Mouse (Mus musculus): ENCODE measurements around the gene Alb. TPM values are rescaled to one million over a fixed set of nuclear protein-coding genes. Genes with fewer than 3 reads are reported as not detected.

The Alb gene
- polyA plus RNA-seq, 1 experiment from 2014 or later, result 23.6 TPM

DNA sequence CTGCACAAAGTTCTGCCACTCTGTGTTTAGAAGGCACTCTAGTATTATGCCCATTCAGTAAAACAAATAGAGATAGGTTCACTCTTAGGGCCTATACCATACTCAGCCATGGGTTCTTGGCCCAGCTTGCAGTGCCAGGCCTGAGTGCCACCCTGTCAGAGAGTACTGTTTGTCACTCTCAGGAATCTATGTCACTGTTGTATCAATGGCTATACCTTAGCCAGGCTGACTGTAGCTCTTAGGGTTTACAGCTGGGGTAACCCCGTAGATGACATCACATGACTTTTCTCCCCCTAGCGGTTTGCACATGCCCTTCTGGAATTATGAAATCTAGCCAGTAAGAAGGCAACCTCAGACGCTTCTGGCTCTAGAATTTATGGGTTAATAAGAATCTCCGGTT is 33.6 kb downstream of the Alb start:
- Histone ChIP-seq H3K9ac (ENCODE audit: low read length) (no peak overlapping the region), H3K9me3 (ENCODE audit: control insufficient read depth, low read length) (no peaks in the 10 kb centered on the region), H3K4me2 (replicated peaks; ENCODE audit: low read depth) (no peak overlapping the region), H3K27me3 (ENCODE audit: control insufficient read depth, insufficient read depth, low read length) (no peaks in the 10 kb centered on the region), H3K36me3 (ENCODE audit: control insufficient read depth, insufficient read depth, low read length) (no peaks in the 10 kb centered on the region), H3K4me1 (replicated peaks; ENCODE audit: control insufficient read depth, insufficient read depth) (no peaks in the 10 kb centered on the region), H3K27ac (replicated peaks) (no peak overlapping the region), H3K4me3 (ENCODE audit: low read depth, low read length) (no peak overlapping the region)
- DNase-seq (ENCODE audit: low spot score), result no peak
- TF ChIP-seq EP300 (optimal IDR thresholded peaks at IDR 0.05) (no peak), CTCF (IDR thresholded peaks at IDR 0.05; ENCODE audit: low read depth) (no peak)
- no peak for ATAC-seq (ENCODE audit: low FRiP score, low TSS enrichment)
- 89% methylated on average over 4 of the region's 4 CpGs for WGBS

DNA sequence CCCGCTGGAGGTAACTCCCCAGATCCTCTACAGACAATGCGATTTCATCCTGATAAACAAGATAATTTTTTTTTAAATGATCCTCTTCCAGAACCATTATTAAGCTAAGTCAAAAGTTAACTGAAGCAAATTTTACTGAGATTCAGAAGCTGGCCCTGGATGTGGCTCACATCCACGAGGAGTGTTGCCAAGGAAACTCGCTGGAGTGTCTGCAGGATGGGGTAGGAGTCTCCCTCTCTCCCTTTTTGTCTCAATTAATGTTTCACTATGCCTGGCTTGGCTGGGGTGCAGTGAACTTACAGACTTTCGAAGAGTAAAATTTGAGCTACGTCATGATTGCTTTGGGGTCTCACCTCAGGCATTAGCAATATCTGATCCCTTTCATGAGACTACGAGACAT is 38.8 kb downstream of the Alb start:
- Histone ChIP-seq H3K36me3 (ENCODE audit: control insufficient read depth, insufficient read depth, low read length) (no peaks in the 10 kb centered on the region), H3K9me3 (ENCODE audit: control insufficient read depth, low read length) (no peaks in the 10 kb centered on the region), H3K4me2 (replicated peaks; ENCODE audit: low read depth) (no peak overlapping the region), H3K27me3 (ENCODE audit: control insufficient read depth, insufficient read depth, low read length) (no peaks in the 10 kb centered on the region), H3K4me3 (ENCODE audit: low read depth, low read length) (no peak overlapping the region), H3K4me1 (replicated peaks; ENCODE audit: control insufficient read depth, insufficient read depth) (no peaks in the 10 kb centered on the region), H3K27ac (replicated peaks) (no peak overlapping the region), H3K9ac (ENCODE audit: low read length) (no peak overlapping the region)
- DNase-seq (ENCODE audit: low spot score), result no peak
- no peak for TF ChIP-seq EP300 (optimal IDR thresholded peaks at IDR 0.05)
- WGBS, result 67% methylated on average over 7 of the region's 7 CpGs
- no peak for ATAC-seq (ENCODE audit: low FRiP score, low TSS enrichment)

DNA sequence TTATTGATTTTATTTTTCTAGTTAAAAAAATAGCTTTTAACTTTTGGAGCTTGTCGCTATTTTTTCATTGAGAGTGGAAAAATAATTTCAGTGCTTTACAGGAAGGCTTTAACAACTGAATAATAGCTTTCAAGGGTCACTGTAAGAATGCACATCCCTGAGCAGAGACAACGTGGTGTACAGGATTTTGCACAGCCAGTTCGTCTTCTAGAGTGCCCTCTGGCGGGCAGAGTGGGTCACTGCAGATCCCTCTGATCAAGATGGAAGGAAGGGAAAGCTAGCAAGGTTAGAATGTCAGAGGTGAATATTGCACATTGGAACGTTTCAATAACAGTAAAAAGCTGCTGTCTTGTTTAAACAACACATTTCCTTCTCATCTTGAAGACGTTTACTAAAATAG is 40.0 kb downstream of the Alb start:
- Histone ChIP-seq H3K4me3 (ENCODE audit: low read depth, low read length) (no peak overlapping the region), H3K9me3 (ENCODE audit: control insufficient read depth, low read length) (no peaks in the 10 kb centered on the region), H3K27ac (replicated peaks) (no peak overlapping the region), H3K27me3 (ENCODE audit: control insufficient read depth, insufficient read depth, low read length) (no peaks in the 10 kb centered on the region), H3K4me2 (replicated peaks; ENCODE audit: low read depth) (no peak overlapping the region), H3K4me1 (replicated peaks; ENCODE audit: control insufficient read depth, insufficient read depth) (no peaks in the 10 kb centered on the region), H3K36me3 (ENCODE audit: control insufficient read depth, insufficient read depth, low read length) (no peaks in the 10 kb centered on the region), H3K9ac (ENCODE audit: low read length) (no peak overlapping the region)
- ATAC-seq (ENCODE audit: low FRiP score, low TSS enrichment) (no peak), DNase-seq (ENCODE audit: low spot score) (peak; percentile 75)
- peak; percentile 93 for TF ChIP-seq CTCF (IDR thresholded peaks at IDR 0.05; ENCODE audit: low read depth)
- TF ChIP-seq EP300 (optimal IDR thresholded peaks at IDR 0.05), result no peak
- WGBS, result 2% methylated on average over 6 of the region's 6 CpGs

DNA sequence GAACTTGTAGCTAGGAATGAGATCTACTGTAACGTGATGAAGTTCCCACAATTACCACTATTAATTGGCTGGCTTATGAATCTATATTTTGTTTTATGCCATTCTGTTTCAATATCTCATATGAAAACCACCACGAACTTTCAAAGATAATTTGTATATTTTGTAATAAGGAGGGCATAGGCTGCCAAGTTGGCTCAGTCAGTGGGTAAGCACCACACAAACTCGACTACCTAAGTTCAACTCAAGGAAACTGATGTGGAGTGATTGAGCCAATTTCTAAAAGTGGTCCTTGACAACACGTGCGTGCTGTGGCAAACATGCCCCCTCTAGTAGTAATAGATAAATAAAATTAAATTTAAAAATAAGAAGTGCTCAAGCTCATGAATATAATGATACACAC is 41.1 kb downstream of the Alb start:
- no peak overlapping the region for H3K4me2 ChIP-seq (replicated peaks; ENCODE audit: low read depth)
- H3K9ac ChIP-seq (ENCODE audit: low read length), result no peak overlapping the region
- no peak overlapping the region for H3K27ac ChIP-seq (replicated peaks)
- no peaks in the 10 kb centered on the region for H3K4me1 ChIP-seq (replicated peaks; ENCODE audit: control insufficient read depth, insufficient read depth)
- H3K27me3 ChIP-seq (ENCODE audit: control insufficient read depth, insufficient read depth, low read length), result no peaks in the 10 kb centered on the region
- H3K36me3 ChIP-seq (ENCODE audit: control insufficient read depth, insufficient read depth, low read length), result no peaks in the 10 kb centered on the region
- DNase-seq (ENCODE audit: low spot score), result no peak
- no peak for TF ChIP-seq CTCF (IDR thresholded peaks at IDR 0.05; ENCODE audit: low read depth)
- no peak for TF ChIP-seq EP300 (optimal IDR thresholded peaks at IDR 0.05)
- no peak for ATAC-seq (ENCODE audit: low FRiP score, low TSS enrichment)
- 85% methylated on average over 5 of the region's 5 CpGs for WGBS
- no peak overlapping the region for H3K4me3 ChIP-seq (ENCODE audit: low read depth, low read length)
- H3K9me3 ChIP-seq (ENCODE audit: control insufficient read depth, low read length), result no peaks in the 10 kb centered on the region

DNA sequence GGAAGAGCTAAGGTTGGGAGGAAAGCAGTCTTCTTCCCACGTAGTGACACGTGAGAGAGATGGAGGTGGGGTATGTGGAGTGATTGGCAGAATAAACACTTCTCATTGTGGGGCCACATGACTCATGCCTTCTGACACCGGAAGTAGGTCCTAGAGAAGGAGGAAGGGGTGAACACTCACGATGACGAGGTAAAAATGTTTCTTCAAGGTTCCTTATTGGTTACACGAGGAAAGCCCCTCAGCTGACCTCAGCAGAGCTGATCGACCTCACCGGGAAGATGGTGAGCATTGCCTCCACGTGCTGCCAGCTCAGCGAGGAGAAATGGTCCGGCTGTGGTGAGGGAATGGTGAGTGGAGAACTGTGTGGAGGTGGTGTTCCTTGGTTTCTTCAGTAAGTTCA is 44.0 kb downstream of the Alb start:
- Histone ChIP-seq H3K27me3 (ENCODE audit: control insufficient read depth, insufficient read depth, low read length) (no peaks in the 10 kb centered on the region), H3K9ac (ENCODE audit: low read length) (no peak overlapping the region), H3K4me1 (replicated peaks; ENCODE audit: control insufficient read depth, insufficient read depth) (no peaks in the 10 kb centered on the region), H3K36me3 (ENCODE audit: control insufficient read depth, insufficient read depth, low read length) (no peaks in the 10 kb centered on the region), H3K27ac (replicated peaks) (no peak overlapping the region), H3K4me2 (replicated peaks; ENCODE audit: low read depth) (no peak overlapping the region), H3K4me3 (ENCODE audit: low read depth, low read length) (no peak overlapping the region), H3K9me3 (ENCODE audit: control insufficient read depth, low read length) (no peaks in the 10 kb centered on the region)
- TF ChIP-seq EP300 (optimal IDR thresholded peaks at IDR 0.05), result no peak
- no peak for TF ChIP-seq CTCF (IDR thresholded peaks at IDR 0.05; ENCODE audit: low read depth)
- DNase-seq (ENCODE audit: low spot score), result no peak
- 62% methylated on average over 11 of the region's 11 CpGs for WGBS
- 0 out of 2 replicates have a peak, but pooled peaks have one; percentile 15 for ATAC-seq (ENCODE audit: low FRiP score, low TSS enrichment)

DNA sequence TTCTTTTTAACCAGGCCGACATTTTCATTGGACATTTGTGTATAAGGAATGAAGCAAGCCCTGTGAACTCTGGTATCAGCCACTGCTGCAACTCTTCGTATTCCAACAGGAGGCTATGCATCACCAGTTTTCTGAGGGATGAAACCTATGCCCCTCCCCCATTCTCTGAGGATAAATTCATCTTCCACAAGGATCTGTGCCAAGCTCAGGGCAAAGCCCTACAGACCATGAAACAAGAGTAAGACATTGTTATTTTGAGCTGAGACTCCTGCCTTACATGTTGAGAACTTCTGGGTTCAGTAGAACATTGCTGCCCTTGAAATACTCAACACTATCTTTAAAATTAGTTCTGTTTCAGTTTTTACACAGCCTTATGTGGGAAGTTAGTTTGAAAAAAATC is 45.8 kb downstream of the Alb start:
- 54% methylated on average over 2 of the region's 2 CpGs for WGBS
- Histone ChIP-seq H3K4me1 (replicated peaks; ENCODE audit: control insufficient read depth, insufficient read depth) (no peaks in the 10 kb centered on the region), H3K4me3 (ENCODE audit: low read depth, low read length) (no peak overlapping the region), H3K27ac (replicated peaks) (no peak overlapping the region), H3K36me3 (ENCODE audit: control insufficient read depth, insufficient read depth, low read length) (no peaks in the 10 kb centered on the region), H3K9ac (ENCODE audit: low read length) (no peak overlapping the region), H3K27me3 (ENCODE audit: control insufficient read depth, insufficient read depth, low read length) (no peaks in the 10 kb centered on the region), H3K9me3 (ENCODE audit: control insufficient read depth, low read length) (no peaks in the 10 kb centered on the region), H3K4me2 (replicated peaks; ENCODE audit: low read depth) (no peak overlapping the region)
- DNase-seq (ENCODE audit: low spot score) (no peak), ATAC-seq (ENCODE audit: low FRiP score, low TSS enrichment) (no peak)
- TF ChIP-seq EP300 (optimal IDR thresholded peaks at IDR 0.05) (no peak), CTCF (IDR thresholded peaks at IDR 0.05; ENCODE audit: low read depth) (no peak)

Measured in stomach, postnatal 0 days (tissue).